Mouse (Mus musculus): ENCODE measurements around the gene AC124108.1. TPM values are rescaled to one million over a fixed set of nuclear protein-coding genes. Genes with fewer than 3 reads are reported as not detected.

The AC124108.1 gene
- polyA plus RNA-seq, 1 experiment = 0.21 TPM

DNA sequence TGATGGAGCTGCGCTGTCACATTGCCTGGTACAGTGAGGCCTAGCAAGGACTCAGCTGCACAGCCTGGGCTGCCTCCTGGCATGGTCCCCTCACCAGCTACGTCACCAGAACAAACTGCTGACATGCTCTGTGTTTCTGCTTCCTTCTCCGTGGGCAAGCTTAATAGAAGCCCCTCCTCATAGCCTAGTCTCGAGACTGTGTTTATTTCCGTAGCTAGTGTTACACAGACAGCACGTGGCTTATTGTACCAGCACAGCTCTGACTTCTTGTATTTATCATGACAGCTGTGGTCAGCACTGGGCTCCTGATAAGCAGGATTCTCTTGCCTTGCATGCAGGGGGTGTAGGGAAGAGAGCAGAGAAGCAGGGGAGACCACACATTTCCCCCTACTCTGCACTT is 54.9 kb downstream of the AC124108.1 start:
- DNase-seq (ENCODE audit: low spot score) = no peak

DNA sequence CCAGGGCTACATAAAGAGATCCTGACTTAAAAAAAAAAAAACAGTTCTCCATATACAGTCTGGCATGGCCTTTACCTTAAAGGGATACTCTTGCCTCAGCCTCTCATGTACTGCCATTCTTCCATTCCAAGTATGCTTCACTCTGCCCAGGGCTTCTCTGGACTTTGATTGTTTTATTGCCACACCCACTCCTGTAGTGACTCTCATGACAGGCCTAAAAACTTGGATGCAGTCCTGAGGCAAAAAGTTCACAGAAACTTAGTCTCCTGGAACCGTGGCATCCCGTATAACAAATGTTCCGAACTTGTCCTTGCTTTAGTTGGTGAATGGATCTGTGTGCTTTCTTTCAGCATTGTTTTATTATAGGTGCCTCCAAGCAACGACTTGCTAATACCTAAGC is 55.4 kb downstream of the AC124108.1 start:
- no peak for DNase-seq (ENCODE audit: low spot score)

DNA sequence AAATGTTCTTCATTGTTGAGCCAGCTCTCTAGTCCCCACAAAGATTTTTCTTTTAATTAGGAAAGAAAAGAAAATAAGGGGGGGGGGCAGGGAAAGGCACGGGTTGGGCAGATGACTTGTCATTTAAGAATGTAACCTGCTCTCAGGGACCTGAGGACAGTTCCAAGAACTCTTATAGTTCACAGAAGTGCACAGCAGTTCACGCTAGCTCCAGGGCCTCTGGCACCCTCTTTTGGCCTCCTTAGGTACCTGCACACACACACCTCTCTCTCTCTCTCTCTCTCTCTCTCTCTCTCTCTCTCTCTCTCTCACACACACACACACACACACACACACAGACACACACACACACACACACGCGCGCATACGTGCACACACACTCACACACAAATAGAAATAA is 63.2 kb downstream of the AC124108.1 start:
- no peak for DNase-seq (ENCODE audit: low spot score)

Other genes starting within 250 kb of the AC124108.1 start
- gene Slc45a3, start 228.5 kb upstream of the AC124108.1 start, polyA plus RNA-seq (2012; rRNA removed) = 5.6 and 5.7 TPM in 2 replicates
- gene Elk4, start 183.8 kb upstream of the AC124108.1 start, polyA plus RNA-seq (2012; rRNA removed) = 35.7 and 51.0 TPM in 2 replicates
- 35.2 and 43.2 TPM in 2 replicates for gene Mfsd4a, start 123.4 kb upstream of the AC124108.1 start, polyA plus RNA-seq (2012; rRNA removed)
- 20.5 and 26.8 TPM in 2 replicates for gene Cdk18, start 51.8 kb upstream of the AC124108.1 start, polyA plus RNA-seq (2012; rRNA removed)
- 0.23 and 0.32 TPM in 2 replicates for gene Lemd1, start within 50 bp of the AC124108.1 start, polyA plus RNA-seq (2012; rRNA removed)
- not detected in 2 replicates for gene Gm10188, start 38.3 kb downstream of the AC124108.1 start, polyA plus RNA-seq (2012; rRNA removed)
- gene Klhdc8a, start 107.2 kb downstream of the AC124108.1 start, polyA plus RNA-seq (2012; rRNA removed) = 1.2 and 1.5 TPM in 2 replicates
- 3.4 TPM in 2 replicates for gene Nuak2, start 124.7 kb downstream of the AC124108.1 start, polyA plus RNA-seq (2012; rRNA removed)
- gene Tmcc2, start 199.8 kb downstream of the AC124108.1 start, polyA plus RNA-seq (2012; rRNA removed) = 7.9 and 9.8 TPM in 2 replicates
- gene Dstyk, start 226.1 kb downstream of the AC124108.1 start, polyA plus RNA-seq (2012; rRNA removed) = 20.2 and 20.8 TPM in 2 replicates

Measured in urinary bladder, adult 2 months (tissue).